Mouse (Mus musculus): Measurements from ENCODE around the gene Rab5c. TPM values are rescaled to one million over a fixed set of nuclear protein-coding genes. Genes with fewer than 3 reads are reported as not detected.

Gene Rab5c
- polyA plus RNA-seq, 1 experiment: 445 TPM

DNA sequence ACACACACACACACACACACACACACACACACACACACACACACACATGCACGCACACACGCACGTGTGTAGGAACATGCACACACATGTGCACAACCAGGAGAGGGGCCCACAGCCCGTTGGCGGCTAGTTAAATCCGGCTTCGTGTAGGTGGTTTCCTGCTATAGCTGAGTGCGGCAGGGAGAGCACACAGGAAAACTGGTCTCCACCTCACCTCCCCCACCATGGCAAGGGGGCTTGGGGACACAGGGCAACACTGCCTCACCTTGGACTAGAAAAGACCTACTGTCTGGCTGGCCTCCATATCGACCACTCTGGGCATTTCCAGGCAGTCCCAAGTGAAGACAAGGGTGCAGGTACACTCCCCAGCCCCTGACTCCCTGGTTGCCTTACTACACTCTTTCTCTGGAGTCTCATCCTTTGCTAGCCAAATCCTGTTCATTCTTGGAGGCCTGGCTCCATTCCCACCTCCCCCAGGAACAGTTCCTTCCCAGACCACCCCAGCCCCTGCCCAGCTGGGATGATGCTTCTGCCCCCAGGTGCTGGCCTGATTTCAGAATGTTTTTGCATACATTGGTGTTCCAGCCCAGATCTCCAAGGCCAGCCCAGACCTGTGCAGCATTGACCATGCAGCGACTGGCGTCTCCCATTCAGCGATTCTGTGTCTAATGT is 16.1 kb upstream of the Rab5c start:
- DNase-seq: no peak
- no peaks in the 10 kb centered on the region for H3K27me3 ChIP-seq (replicated peaks; ENCODE audit: control insufficient read depth, insufficient read depth, low read length)
- 82% methylated on average over 12 of the region's 12 CpGs for WGBS
- no peaks in the 10 kb centered on the region for H3K4me1 ChIP-seq (ENCODE audit: control insufficient read depth, insufficient read depth, low read length)
- no peak overlapping the region for H3K27ac ChIP-seq (ENCODE audit: insufficient read depth, low read depth, low read length)
- TF ChIP-seq POLR2A (IDR thresholded peaks at IDR 0.05; ENCODE audit: low read depth, low read length): no peak
- no peak for TF ChIP-seq CTCF (conservative IDR thresholded peaks at IDR 0.05; ENCODE audit: insufficient read depth, insufficient read length, low read depth, low read length)
- H3K4me3 ChIP-seq (ENCODE audit: insufficient read depth, low read depth, low read length): no peak overlapping the region
- no peaks in the 10 kb centered on the region for H3K36me3 ChIP-seq (ENCODE audit: control insufficient read depth, insufficient read depth, low read length)

DNA sequence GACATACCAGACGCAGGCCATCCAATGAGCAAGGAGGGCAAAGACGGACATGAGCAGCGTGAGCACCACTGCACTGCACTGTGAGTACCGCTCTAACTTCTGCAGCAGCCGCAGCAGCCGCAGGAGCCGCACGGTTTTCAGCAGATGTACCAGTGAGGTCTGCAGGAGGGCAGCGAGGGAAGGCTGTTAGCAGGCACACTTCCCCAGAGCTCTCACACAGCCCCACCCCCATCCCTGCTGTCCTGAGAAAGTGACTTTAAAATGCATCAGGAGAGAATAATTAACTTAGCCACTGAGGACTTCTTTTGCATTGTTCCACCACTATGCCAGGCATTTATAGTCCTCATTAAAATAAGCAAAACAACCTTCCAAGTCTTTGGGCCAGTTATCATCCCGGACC is 14.3 kb upstream of the Rab5c start:
- WGBS: 42% methylated on average over 10 of the region's 10 CpGs
- Histone ChIP-seq H3K4me1 (ENCODE audit: control insufficient read depth, insufficient read depth, low read length) (no peaks in the 10 kb centered on the region), H3K36me3 (ENCODE audit: control insufficient read depth, insufficient read depth, low read length) (no peaks in the 10 kb centered on the region), H3K4me3 (ENCODE audit: insufficient read depth, low read depth, low read length) (no peak overlapping the region), H3K27ac (ENCODE audit: insufficient read depth, low read depth, low read length) (no peak overlapping the region), H3K27me3 (replicated peaks; ENCODE audit: control insufficient read depth, insufficient read depth, low read length) (no peaks in the 10 kb centered on the region)
- DNase-seq: no peak
- TF ChIP-seq CTCF (conservative IDR thresholded peaks at IDR 0.05; ENCODE audit: insufficient read depth, insufficient read length, low read depth, low read length): no peak
- TF ChIP-seq POLR2A (IDR thresholded peaks at IDR 0.05; ENCODE audit: low read depth, low read length): no peak

DNA sequence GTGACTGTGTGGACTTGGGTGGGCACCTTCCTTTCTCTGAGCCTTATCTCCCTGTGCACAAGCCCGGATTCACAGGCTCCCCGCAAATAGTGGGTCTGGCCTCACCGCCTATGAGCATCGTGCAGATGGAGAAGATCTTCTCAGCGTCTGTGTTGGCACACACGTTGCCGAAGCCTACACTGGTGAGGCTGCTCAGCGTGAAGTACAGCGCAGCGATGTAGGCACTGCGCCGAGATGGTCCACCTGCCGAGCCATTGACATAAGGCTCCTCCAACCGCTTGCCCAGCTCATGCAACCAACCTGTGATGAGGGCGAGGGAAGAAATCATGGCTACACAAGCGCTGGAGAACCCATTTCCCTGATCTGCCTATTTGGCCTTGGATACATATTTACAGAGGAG is 12.1 kb upstream of the Rab5c start:
- TF ChIP-seq CTCF (conservative IDR thresholded peaks at IDR 0.05; ENCODE audit: insufficient read depth, insufficient read length, low read depth, low read length): no peak
- TF ChIP-seq POLR2A (IDR thresholded peaks at IDR 0.05; ENCODE audit: low read depth, low read length): no peak
- Histone ChIP-seq H3K36me3 (ENCODE audit: control insufficient read depth, insufficient read depth, low read length) (no peaks in the 10 kb centered on the region), H3K4me1 (ENCODE audit: control insufficient read depth, insufficient read depth, low read length) (no peaks in the 10 kb centered on the region), H3K4me3 (ENCODE audit: insufficient read depth, low read depth, low read length) (no peak overlapping the region), H3K27me3 (replicated peaks; ENCODE audit: control insufficient read depth, insufficient read depth, low read length) (no peaks in the 10 kb centered on the region), H3K27ac (ENCODE audit: insufficient read depth, low read depth, low read length) (no peak overlapping the region)
- WGBS: 89% methylated on average over 16 of the region's 16 CpGs
- no peak for DNase-seq

DNA sequence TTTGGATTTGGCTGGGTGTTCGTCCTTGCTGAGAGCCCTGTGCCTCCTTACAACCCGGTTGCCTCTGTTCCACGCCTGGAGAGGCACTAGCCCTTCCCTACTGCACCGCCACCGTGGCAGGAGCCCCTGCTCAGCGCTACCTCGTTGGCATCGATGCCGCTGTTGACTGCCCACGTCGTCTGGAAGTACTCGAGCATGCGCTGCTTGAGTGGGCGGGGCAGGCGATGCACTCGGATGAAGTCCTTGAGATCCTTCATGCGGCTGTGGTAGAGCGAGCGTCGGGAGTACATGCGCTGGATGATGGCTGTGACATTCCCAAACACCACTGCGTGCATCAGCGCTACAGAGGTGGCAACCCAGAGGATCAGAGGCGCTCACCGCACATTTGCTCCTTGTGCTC is 11.5 kb upstream of the Rab5c start:
- no peaks in the 10 kb centered on the region for H3K36me3 ChIP-seq (ENCODE audit: control insufficient read depth, insufficient read depth, low read length)
- H3K4me1 ChIP-seq (ENCODE audit: control insufficient read depth, insufficient read depth, low read length): no peaks in the 10 kb centered on the region
- TF ChIP-seq POLR2A (IDR thresholded peaks at IDR 0.05; ENCODE audit: low read depth, low read length) (no peak), CTCF (conservative IDR thresholded peaks at IDR 0.05; ENCODE audit: insufficient read depth, insufficient read length, low read depth, low read length) (no peak)
- no peak for DNase-seq
- no peaks in the 10 kb centered on the region for H3K27me3 ChIP-seq (replicated peaks; ENCODE audit: control insufficient read depth, insufficient read depth, low read length)
- WGBS: 33% methylated on average over 25 of the region's 25 CpGs
- no peak overlapping the region for H3K27ac ChIP-seq (ENCODE audit: insufficient read depth, low read depth, low read length)
- H3K4me3 ChIP-seq (ENCODE audit: insufficient read depth, low read depth, low read length): no peak overlapping the region

DNA sequence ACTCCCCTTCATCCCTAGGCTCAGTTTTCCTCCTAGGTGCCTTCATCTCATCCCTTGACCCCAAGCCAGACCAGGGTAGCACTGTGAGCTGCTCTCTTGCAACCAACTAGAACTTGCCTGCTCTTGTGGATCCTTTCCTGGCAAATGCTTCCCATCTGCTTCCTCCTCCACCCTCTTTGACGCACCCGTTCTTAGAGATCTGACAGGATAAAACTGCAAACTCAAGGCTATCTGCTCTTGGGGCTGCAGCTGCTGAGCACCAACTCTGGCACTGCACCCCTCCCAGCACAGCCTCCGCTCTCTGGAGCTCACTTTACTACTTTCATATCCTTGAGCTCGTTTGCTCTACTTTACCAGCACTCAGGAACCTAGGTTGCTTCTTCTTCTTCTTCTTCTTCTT is 10.6 kb upstream of the Rab5c start:
- Histone ChIP-seq H3K4me3 (ENCODE audit: insufficient read depth, low read depth, low read length) (no peak overlapping the region), H3K36me3 (ENCODE audit: control insufficient read depth, insufficient read depth, low read length) (no peaks in the 10 kb centered on the region), H3K4me1 (ENCODE audit: control insufficient read depth, insufficient read depth, low read length) (no peaks in the 10 kb centered on the region), H3K27me3 (replicated peaks; ENCODE audit: control insufficient read depth, insufficient read depth, low read length) (no peaks in the 10 kb centered on the region), H3K27ac (ENCODE audit: insufficient read depth, low read depth, low read length) (no peak overlapping the region)
- DNase-seq: no peak
- 76% methylated on average over 4 of the region's 4 CpGs for WGBS
- TF ChIP-seq CTCF (conservative IDR thresholded peaks at IDR 0.05; ENCODE audit: insufficient read depth, insufficient read length, low read depth, low read length) (no peak), POLR2A (IDR thresholded peaks at IDR 0.05; ENCODE audit: low read depth, low read length) (no peak)

DNA sequence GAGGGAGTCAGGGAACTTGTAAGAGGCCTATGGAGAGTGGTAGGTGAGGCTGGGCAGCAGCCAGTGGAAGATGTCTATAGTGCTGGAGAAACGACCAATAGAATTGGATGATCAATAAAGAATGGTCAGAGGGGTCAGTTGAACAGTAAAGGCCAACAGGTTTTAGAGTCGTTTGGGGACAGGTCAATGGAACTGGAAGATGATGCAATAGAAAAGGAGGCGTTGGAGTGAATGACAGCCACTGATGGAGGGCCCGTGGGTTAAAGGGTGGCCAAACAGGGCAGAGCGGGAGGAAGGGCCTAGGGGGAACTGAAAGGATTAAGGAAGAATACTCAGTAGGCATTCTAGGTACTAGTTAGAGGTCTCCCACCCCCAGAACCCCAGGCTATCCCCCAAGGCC is 9.1 kb upstream of the Rab5c start:
- TF ChIP-seq POLR2A (IDR thresholded peaks at IDR 0.05; ENCODE audit: low read depth, low read length) (no peak), CTCF (conservative IDR thresholded peaks at IDR 0.05; ENCODE audit: insufficient read depth, insufficient read length, low read depth, low read length) (no peak)
- WGBS: 68% methylated on average over 5 of the region's 5 CpGs
- no peak for DNase-seq

DNA sequence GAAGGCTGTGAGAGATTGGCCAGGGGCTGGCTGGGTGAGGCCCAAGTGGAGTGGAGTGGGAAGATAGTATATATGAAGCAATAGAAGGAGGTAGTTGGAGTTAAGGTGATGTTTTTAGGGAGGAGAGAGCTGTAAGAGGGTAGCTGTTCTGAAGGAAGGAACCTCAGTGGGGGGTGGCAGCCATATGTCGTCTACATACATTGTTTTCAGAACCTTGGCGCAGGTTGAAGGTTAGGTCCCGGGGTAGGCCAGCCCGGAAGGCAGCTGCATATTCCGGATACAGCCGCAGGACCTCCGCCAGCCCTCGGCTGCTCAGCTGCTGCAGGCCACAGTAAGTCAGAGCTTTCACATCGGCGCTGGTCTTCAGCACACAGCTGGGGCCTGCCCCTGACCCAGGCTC is 8.5 kb upstream of the Rab5c start:
- Histone ChIP-seq H3K4me3 (ENCODE audit: insufficient read depth, low read depth, low read length) (no peak overlapping the region), H3K27me3 (replicated peaks; ENCODE audit: control insufficient read depth, insufficient read depth, low read length) (no peaks in the 10 kb centered on the region), H3K27ac (ENCODE audit: insufficient read depth, low read depth, low read length) (no peak overlapping the region), H3K36me3 (ENCODE audit: control insufficient read depth, insufficient read depth, low read length) (no peaks in the 10 kb centered on the region), H3K4me1 (ENCODE audit: control insufficient read depth, insufficient read depth, low read length) (no peaks in the 10 kb centered on the region)
- WGBS: 81% methylated on average over 10 of the region's 10 CpGs
- TF ChIP-seq CTCF (conservative IDR thresholded peaks at IDR 0.05; ENCODE audit: insufficient read depth, insufficient read length, low read depth, low read length) (no peak), POLR2A (IDR thresholded peaks at IDR 0.05; ENCODE audit: low read depth, low read length) (no peak)
- DNase-seq: no peak

More for the DNA sequence above, 9.1 kb upstream of the Rab5c start:
- H3K4me3 ChIP-seq (ENCODE audit: insufficient read depth, low read depth, low read length): no peak overlapping the region
- H3K36me3 ChIP-seq (ENCODE audit: control insufficient read depth, insufficient read depth, low read length): no peaks in the 10 kb centered on the region
- H3K27ac ChIP-seq (ENCODE audit: insufficient read depth, low read depth, low read length): no peak overlapping the region
- no peaks in the 10 kb centered on the region for H3K4me1 ChIP-seq (ENCODE audit: control insufficient read depth, insufficient read depth, low read length)
- no peaks in the 10 kb centered on the region for H3K27me3 ChIP-seq (replicated peaks; ENCODE audit: control insufficient read depth, insufficient read depth, low read length)
